Mouse (Mus musculus): Measurements from ENCODE around the gene Slc17a1. TPM values are rescaled to one million over a fixed set of nuclear protein-coding genes. Genes with fewer than 3 reads are reported as not detected.

Gene Slc17a1
- polyA plus RNA-seq (2012; ENCODE audit: insufficient read depth, insufficient read length, low replicate concordance, missing spikeins) = not detected in 2 replicates

GRCm38 (mm10) chr13:23867405-23867804, at the start of gene Slc17a1:
Slc17a1 (plus strand) TSS chr13:23867750.
- H3K4me3 ChIP-seq (ENCODE audit: insufficient read depth, low read depth, low read length) = no peak within 1 kb of the TSS
- H3K4me1 ChIP-seq (ENCODE audit: control insufficient read depth, insufficient read depth, low read length) = no peaks in the 10 kb centered on the region
- TF ChIP-seq POLR2A (IDR thresholded peaks at IDR 0.05; ENCODE audit: insufficient read depth, low read depth, low read length) = no peak
- no peak for TF ChIP-seq CTCF (IDR thresholded peaks at IDR 0.05; ENCODE audit: insufficient read depth, low read depth, low read length)
- WGBS = 82% methylated on average over 7 of the region's 7 CpGs
- H3K27ac ChIP-seq (ENCODE audit: insufficient read depth, low read depth, low read length) = no peak within 1 kb of the TSS

DNA sequence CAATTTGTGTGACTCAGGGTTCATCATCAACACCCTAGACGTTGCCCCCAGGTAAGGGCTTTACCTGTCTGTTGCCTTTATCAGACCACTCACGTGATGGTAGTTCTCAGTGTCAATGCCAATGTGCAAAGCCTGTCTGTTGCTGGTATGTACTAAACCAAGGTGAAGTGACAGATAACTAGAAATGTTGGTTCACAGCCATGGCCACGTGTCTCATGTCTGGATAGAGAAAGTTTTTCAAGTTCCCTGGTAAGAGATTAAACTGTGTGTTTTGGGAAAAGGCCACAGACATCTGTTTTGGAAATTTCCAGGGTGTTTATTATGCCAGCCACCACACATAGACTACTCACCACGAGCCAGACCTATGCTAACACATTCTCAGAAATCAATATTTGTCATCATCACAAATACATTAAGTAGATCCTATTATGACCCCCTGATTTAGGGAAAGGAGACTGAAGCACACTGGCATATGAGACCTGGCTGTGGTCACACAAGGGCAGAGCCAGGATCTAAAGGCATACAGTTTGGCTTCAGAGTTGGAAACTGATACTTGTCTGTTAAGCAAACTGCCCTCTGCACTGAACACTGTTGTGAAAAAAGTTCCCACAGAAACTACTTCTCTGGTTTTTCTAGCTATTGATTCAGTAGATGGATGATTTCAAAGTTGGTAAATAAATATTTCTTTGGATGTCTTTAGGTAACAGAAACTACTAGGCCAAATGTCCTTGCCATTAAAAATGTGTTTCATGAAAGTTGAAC, 47.2 kb upstream of the Slc17a1 start:
- Histone ChIP-seq H3K27ac (ENCODE audit: insufficient read depth, low read depth, low read length) (no peak overlapping the region), H3K4me1 (ENCODE audit: control insufficient read depth, insufficient read depth, low read length) (no peaks in the 10 kb centered on the region), H3K4me3 (ENCODE audit: insufficient read depth, low read depth, low read length) (no peak overlapping the region)
- TF ChIP-seq CTCF (IDR thresholded peaks at IDR 0.05; ENCODE audit: insufficient read depth, low read depth, low read length) (no peak), POLR2A (IDR thresholded peaks at IDR 0.05; ENCODE audit: insufficient read depth, low read depth, low read length) (no peak)
- 75% methylated on average over 4 of the region's 4 CpGs for WGBS

- no peak overlapping the region for H3K4me3 ChIP-seq (ENCODE audit: insufficient read depth, low read depth, low read length)
- 87% methylated on average over 3 of the region's 3 CpGs for WGBS
- TF ChIP-seq POLR2A (IDR thresholded peaks at IDR 0.05; ENCODE audit: insufficient read depth, low read depth, low read length) = no peak
- no peak for TF ChIP-seq CTCF (IDR thresholded peaks at IDR 0.05; ENCODE audit: insufficient read depth, low read depth, low read length)
- no peak overlapping the region for H3K27ac ChIP-seq (ENCODE audit: insufficient read depth, low read depth, low read length)
- H3K4me1 ChIP-seq (ENCODE audit: control insufficient read depth, insufficient read depth, low read length) = no peaks in the 10 kb centered on the region
Observed at GRCm38 (mm10) chr13:23822213-23822612, 45.3 kb upstream of the Slc17a1 start.

DNA sequence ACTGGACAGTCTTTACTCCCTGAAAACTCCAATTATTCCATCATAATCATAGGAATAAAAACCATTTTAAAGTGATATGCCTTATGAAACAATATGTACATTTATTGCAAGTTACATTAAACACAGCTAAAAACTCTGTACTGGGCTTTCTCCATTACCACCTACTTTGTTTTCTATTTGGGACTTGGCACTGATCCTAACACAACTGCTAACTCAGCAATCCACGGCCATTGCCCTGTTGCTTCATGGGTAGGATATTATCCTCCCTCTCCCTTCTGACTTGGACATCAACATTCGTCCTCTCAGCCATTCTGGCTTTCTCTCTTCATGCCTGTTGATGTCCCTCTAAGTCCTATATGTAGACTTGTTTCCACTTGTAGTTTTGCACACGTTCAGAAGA, 40.9 kb upstream of the Slc17a1 start:
- H3K4me3 ChIP-seq (ENCODE audit: insufficient read depth, low read depth, low read length) = no peak overlapping the region
- no peaks in the 10 kb centered on the region for H3K4me1 ChIP-seq (ENCODE audit: control insufficient read depth, insufficient read depth, low read length)
- no peak overlapping the region for H3K27ac ChIP-seq (ENCODE audit: insufficient read depth, low read depth, low read length)
- TF ChIP-seq POLR2A (IDR thresholded peaks at IDR 0.05; ENCODE audit: insufficient read depth, low read depth, low read length) = no peak
- no peak for TF ChIP-seq CTCF (IDR thresholded peaks at IDR 0.05; ENCODE audit: insufficient read depth, low read depth, low read length)
- WGBS = 58% methylated on average over 3 of the region's 3 CpGs

DNA sequence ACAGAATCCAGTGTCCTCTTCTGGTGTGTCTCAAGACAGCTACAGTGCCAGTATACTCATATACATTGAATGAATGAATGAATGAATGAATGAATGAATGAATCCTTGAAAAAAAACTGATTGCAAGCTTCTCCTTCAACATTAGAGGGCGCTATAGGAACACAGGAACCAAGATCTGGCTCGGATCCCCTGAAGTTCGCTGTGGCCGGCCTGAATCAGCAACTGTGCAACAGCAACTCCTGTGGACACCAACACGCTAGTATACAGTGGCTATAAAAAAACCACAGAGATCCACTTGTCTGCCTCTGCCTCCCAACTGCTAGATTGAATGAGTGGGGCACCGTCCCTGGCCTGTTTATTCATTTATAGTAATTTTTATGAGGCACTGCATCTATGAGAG, 34.5 kb upstream of the Slc17a1 start:
- no peak for TF ChIP-seq POLR2A (IDR thresholded peaks at IDR 0.05; ENCODE audit: insufficient read depth, low read depth, low read length)
- TF ChIP-seq CTCF (IDR thresholded peaks at IDR 0.05; ENCODE audit: insufficient read depth, low read depth, low read length) = peak; percentile 36; the same call in 1 of the 2 replicates
- no peak overlapping the region for H3K27ac ChIP-seq (ENCODE audit: insufficient read depth, low read depth, low read length)
- H3K4me3 ChIP-seq (ENCODE audit: insufficient read depth, low read depth, low read length) = no peak overlapping the region
- WGBS = 7% methylated on average over 6 of the region's 6 CpGs
- no peaks in the 10 kb centered on the region for H3K4me1 ChIP-seq (ENCODE audit: control insufficient read depth, insufficient read depth, low read length)

GRCm38 (mm10) chr13:23834836-23835235, 32.7 kb upstream of the Slc17a1 start:
- 93% methylated on average over 5 of the region's 5 CpGs for WGBS
- no peak overlapping the region for H3K4me3 ChIP-seq (ENCODE audit: insufficient read depth, low read depth, low read length)
- no peaks in the 10 kb centered on the region for H3K4me1 ChIP-seq (ENCODE audit: control insufficient read depth, insufficient read depth, low read length)
- no peak for TF ChIP-seq POLR2A (IDR thresholded peaks at IDR 0.05; ENCODE audit: insufficient read depth, low read depth, low read length)
- TF ChIP-seq CTCF (IDR thresholded peaks at IDR 0.05; ENCODE audit: insufficient read depth, low read depth, low read length) = no peak
- no peak overlapping the region for H3K27ac ChIP-seq (ENCODE audit: insufficient read depth, low read depth, low read length)

GRCm38 (mm10) chr13:23836630-23837029, 30.9 kb upstream of the Slc17a1 start:
- no peak overlapping the region for H3K4me3 ChIP-seq (ENCODE audit: insufficient read depth, low read depth, low read length)
- TF ChIP-seq POLR2A (IDR thresholded peaks at IDR 0.05; ENCODE audit: insufficient read depth, low read depth, low read length) (no peak), CTCF (IDR thresholded peaks at IDR 0.05; ENCODE audit: insufficient read depth, low read depth, low read length) (no peak)
- WGBS = 96% methylated on average over 5 of the region's 5 CpGs
- H3K4me1 ChIP-seq (ENCODE audit: control insufficient read depth, insufficient read depth, low read length) = no peaks in the 10 kb centered on the region
- no peak overlapping the region for H3K27ac ChIP-seq (ENCODE audit: insufficient read depth, low read depth, low read length)

GRCm38 (mm10) chr13:23839308-23839707, 28.2 kb upstream of the Slc17a1 start, which contains the start of gene Slc17a3:
Slc17a3 (plus strand) TSS chr13:23839434.
- no peak within 1 kb of the TSS for H3K4me3 ChIP-seq (ENCODE audit: insufficient read depth, low read depth, low read length)
- 0 out of 2 replicates have a peak, but pooled peaks cover 2% of the 10 kb centered on the region for H3K4me1 ChIP-seq (ENCODE audit: control insufficient read depth, insufficient read depth, low read length)
- TF ChIP-seq CTCF (IDR thresholded peaks at IDR 0.05; ENCODE audit: insufficient read depth, low read depth, low read length) = no peak
- no peak for TF ChIP-seq POLR2A (IDR thresholded peaks at IDR 0.05; ENCODE audit: insufficient read depth, low read depth, low read length)
- no peak within 1 kb of the TSS for H3K27ac ChIP-seq (ENCODE audit: insufficient read depth, low read depth, low read length)
- WGBS = 69% methylated on average over 2 of the region's 2 CpGs

GRCm38 (mm10) chr13:23845851-23846250, 21.7 kb upstream of the Slc17a1 start:
- 71% methylated on average over 4 of the region's 4 CpGs for WGBS
- H3K27ac ChIP-seq (ENCODE audit: insufficient read depth, low read depth, low read length) = no peak overlapping the region
- no peak overlapping the region for H3K4me3 ChIP-seq (ENCODE audit: insufficient read depth, low read depth, low read length)
- TF ChIP-seq POLR2A (IDR thresholded peaks at IDR 0.05; ENCODE audit: insufficient read depth, low read depth, low read length) (no peak), CTCF (IDR thresholded peaks at IDR 0.05; ENCODE audit: insufficient read depth, low read depth, low read length) (no peak)
- H3K4me1 ChIP-seq (ENCODE audit: control insufficient read depth, insufficient read depth, low read length) = 0 out of 2 replicates have a peak, but pooled peaks cover 2% of the 10 kb centered on the region

Measured in olfactory bulb, adult 2 months (tissue).